Mouse (Mus musculus): ENCODE results near the gene Fam160b1. TPM values are rescaled to one million over a fixed set of nuclear protein-coding genes. Genes with fewer than 3 reads are reported as not detected.
A peak's percentile ranks its signal among the peaks of the same experiment; 100 is the strongest.

Fam160b1 gene
- polyA plus RNA-seq, 1 experiment from 2014 or later, result 14.9 TPM

GRCm38 (mm10) chr19:57339281-57339864, 21.1 kb upstream of the Fam160b1 start:
- no peaks in the 10 kb centered on the region for H3K4me1 ChIP-seq (ENCODE audit: insufficient read depth, low read depth, low read length)
- no peaks in the 10 kb centered on the region for H3K9me3 ChIP-seq (ENCODE audit: low read length)
- 65% methylated on average over 13 of the region's 13 CpGs for WGBS
- H3K4me3 ChIP-seq (ENCODE audit: low read depth, low read length), result no peak overlapping the region
- H3K4me2 ChIP-seq (replicated peaks; ENCODE audit: low read depth, low read length), result no peak overlapping the region
- H3K27ac ChIP-seq (ENCODE audit: low read length), result no peak overlapping the region
- no peaks in the 10 kb centered on the region for H3K36me3 ChIP-seq (ENCODE audit: insufficient read depth, low read length)
- no peaks in the 10 kb centered on the region for H3K27me3 ChIP-seq (replicated peaks; ENCODE audit: insufficient read depth, low read length)
- no peak for DNase-seq (ENCODE audit: low spot score)
- TF ChIP-seq EP300 (IDR thresholded peaks at IDR 0.05) (no peak), CTCF (IDR thresholded peaks at IDR 0.05) (no peak)
- no peak for ATAC-seq
- H3K9ac ChIP-seq (replicated peaks; ENCODE audit: low read depth), result no peak overlapping the region

GRCm38 (mm10) chr19:57340900-57341742, 19.4 kb upstream of the Fam160b1 start:
- H3K4me2 ChIP-seq (replicated peaks; ENCODE audit: low read depth, low read length), result 0 out of 2 replicates have a peak overlapping the region, but pooled peaks have one; percentile 14
- H3K9ac ChIP-seq (replicated peaks; ENCODE audit: low read depth), result no peak overlapping the region
- peak; percentile 72 for DNase-seq (ENCODE audit: low spot score)
- peak; percentile 83 for ATAC-seq
- TF ChIP-seq EP300 (IDR thresholded peaks at IDR 0.05), result peak; percentile 86
- no peak for TF ChIP-seq CTCF (IDR thresholded peaks at IDR 0.05)
- no peak overlapping the region for H3K4me3 ChIP-seq (ENCODE audit: low read depth, low read length)
- H3K27me3 ChIP-seq (replicated peaks; ENCODE audit: insufficient read depth, low read length), result no peaks in the 10 kb centered on the region
- peak overlapping the region; percentile 39 for H3K27ac ChIP-seq (ENCODE audit: low read length)
- no peaks in the 10 kb centered on the region for H3K9me3 ChIP-seq (ENCODE audit: low read length)
- no peaks in the 10 kb centered on the region for H3K36me3 ChIP-seq (ENCODE audit: insufficient read depth, low read length)
- no peaks in the 10 kb centered on the region for H3K4me1 ChIP-seq (ENCODE audit: insufficient read depth, low read depth, low read length)
- WGBS, result 52% methylated on average over 8 of the region's 8 CpGs

GRCm38 (mm10) chr19:57343860-57344259, 16.6 kb upstream of the Fam160b1 start:
- no peak for TF ChIP-seq CTCF (IDR thresholded peaks at IDR 0.05)
- TF ChIP-seq EP300 (IDR thresholded peaks at IDR 0.05), result no peak
- no peaks in the 10 kb centered on the region for H3K4me1 ChIP-seq (ENCODE audit: insufficient read depth, low read depth, low read length)
- no peak for ATAC-seq
- no peak overlapping the region for H3K4me2 ChIP-seq (replicated peaks; ENCODE audit: low read depth, low read length)
- H3K36me3 ChIP-seq (ENCODE audit: insufficient read depth, low read length), result no peaks in the 10 kb centered on the region
- 64% methylated on average over 5 of the region's 5 CpGs for WGBS
- H3K9me3 ChIP-seq (ENCODE audit: low read length), result no peaks in the 10 kb centered on the region
- H3K27me3 ChIP-seq (replicated peaks; ENCODE audit: insufficient read depth, low read length), result no peaks in the 10 kb centered on the region
- H3K27ac ChIP-seq (ENCODE audit: low read length), result no peak overlapping the region
- H3K4me3 ChIP-seq (ENCODE audit: low read depth, low read length), result no peak overlapping the region
- no peak for DNase-seq (ENCODE audit: low spot score)
- H3K9ac ChIP-seq (replicated peaks; ENCODE audit: low read depth), result no peak overlapping the region

DNA sequence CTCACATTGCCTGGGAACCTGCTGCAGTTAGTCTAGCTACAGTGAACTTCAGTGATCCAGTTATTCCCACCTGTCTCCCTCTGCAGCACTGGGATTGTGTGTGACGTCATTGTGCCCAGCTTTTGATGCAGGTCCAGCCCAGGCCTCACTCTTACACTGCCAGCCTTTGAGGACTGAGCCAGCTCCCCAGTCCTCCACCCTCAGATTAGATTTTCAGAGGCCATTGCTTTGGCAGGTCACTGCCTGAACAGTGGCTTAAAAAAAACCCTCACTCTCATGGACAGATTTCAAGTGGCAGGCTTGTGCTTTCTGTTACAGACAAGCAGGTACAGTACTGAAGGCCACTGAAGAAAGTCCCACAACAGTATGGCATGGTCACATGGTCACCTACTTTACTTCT, 15.8 kb upstream of the Fam160b1 start:
- no peak overlapping the region for H3K9ac ChIP-seq (replicated peaks; ENCODE audit: low read depth)
- H3K9me3 ChIP-seq (ENCODE audit: low read length), result no peaks in the 10 kb centered on the region
- H3K4me2 ChIP-seq (replicated peaks; ENCODE audit: low read depth, low read length), result no peak overlapping the region
- DNase-seq (ENCODE audit: low spot score) (no peak), ATAC-seq (no peak)
- TF ChIP-seq CTCF (IDR thresholded peaks at IDR 0.05), result no peak
- TF ChIP-seq EP300 (IDR thresholded peaks at IDR 0.05), result no peak
- no peaks in the 10 kb centered on the region for H3K27me3 ChIP-seq (replicated peaks; ENCODE audit: insufficient read depth, low read length)
- H3K36me3 ChIP-seq (ENCODE audit: insufficient read depth, low read length), result no peaks in the 10 kb centered on the region
- no peak overlapping the region for H3K27ac ChIP-seq (ENCODE audit: low read length)
- H3K4me1 ChIP-seq (ENCODE audit: insufficient read depth, low read depth, low read length), result no peaks in the 10 kb centered on the region
- H3K4me3 ChIP-seq (ENCODE audit: low read depth, low read length), result no peak overlapping the region
- 71% methylated on average over 1 of the region's 1 CpGs for WGBS

DNA sequence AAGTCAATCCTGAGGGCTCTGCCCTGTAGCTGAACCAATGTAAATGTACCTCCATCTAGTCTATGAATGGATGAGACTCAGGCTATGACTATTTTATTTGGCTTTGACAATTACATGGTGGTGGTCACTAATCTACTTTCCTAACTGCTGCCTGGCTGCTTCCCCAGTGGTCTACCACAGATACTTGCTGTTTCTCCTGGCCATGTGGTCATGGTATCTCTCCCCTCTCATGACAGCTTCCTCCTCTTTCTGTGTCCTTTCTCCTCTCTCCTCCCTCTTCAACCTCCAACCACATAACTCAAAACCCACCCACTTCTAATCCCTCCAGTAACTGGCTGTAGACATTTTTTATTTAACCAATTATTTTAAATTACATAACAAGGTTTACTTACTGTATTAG, 11.4 kb upstream of the Fam160b1 start:
- DNase-seq (ENCODE audit: low spot score), result no peak
- Histone ChIP-seq H3K27ac (ENCODE audit: low read length) (no peak overlapping the region), H3K9me3 (ENCODE audit: low read length) (no peaks in the 10 kb centered on the region), H3K4me3 (ENCODE audit: low read depth, low read length) (no peak overlapping the region), H3K27me3 (replicated peaks; ENCODE audit: insufficient read depth, low read length) (no peaks in the 10 kb centered on the region), H3K4me1 (ENCODE audit: insufficient read depth, low read depth, low read length) (peaks cover 5% of the 10 kb centered on the region; the same call in 1 of the 2 replicates), H3K4me2 (replicated peaks; ENCODE audit: low read depth, low read length) (no peak overlapping the region), H3K36me3 (ENCODE audit: insufficient read depth, low read length) (no peaks in the 10 kb centered on the region), H3K9ac (replicated peaks; ENCODE audit: low read depth) (no peak overlapping the region)
- ATAC-seq, result no peak
- TF ChIP-seq CTCF (IDR thresholded peaks at IDR 0.05) (no peak), EP300 (IDR thresholded peaks at IDR 0.05) (no peak)

DNA sequence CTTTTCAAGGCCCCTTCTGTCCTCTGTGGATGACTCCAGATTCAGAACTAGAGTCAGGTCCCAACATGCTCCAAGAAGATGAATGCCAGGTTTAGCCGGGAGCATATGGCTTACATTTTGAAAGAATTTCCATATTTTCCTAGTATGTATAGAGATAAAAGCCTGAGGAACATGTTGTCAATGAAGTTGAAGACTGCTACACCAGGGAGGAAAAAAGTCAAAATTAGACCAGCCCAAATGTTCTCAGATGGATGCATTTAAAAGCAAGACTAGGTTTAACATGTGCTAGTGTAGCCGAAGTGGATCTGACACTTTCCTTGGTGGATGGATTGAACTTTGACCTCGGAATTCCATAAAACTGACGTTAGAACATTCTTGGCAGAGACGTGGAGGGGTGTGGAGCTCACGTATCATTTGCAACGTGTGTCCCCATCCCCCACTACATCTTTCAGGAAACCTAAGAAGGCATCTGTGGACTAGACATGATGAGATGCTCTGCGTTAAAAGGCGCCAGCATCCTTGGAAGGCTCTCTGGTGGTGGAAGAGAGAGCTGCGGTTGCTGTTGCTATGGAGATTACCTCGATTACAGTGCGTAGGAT, 8.0 kb upstream of the Fam160b1 start:
- Histone ChIP-seq H3K4me1 (ENCODE audit: insufficient read depth, low read depth, low read length) (peaks cover 13% of the 10 kb centered on the region; the same call in 1 of the 2 replicates), H3K9ac (replicated peaks; ENCODE audit: low read depth) (no peak overlapping the region), H3K4me3 (ENCODE audit: low read depth, low read length) (no peak overlapping the region), H3K36me3 (ENCODE audit: insufficient read depth, low read length) (no peaks in the 10 kb centered on the region), H3K4me2 (replicated peaks; ENCODE audit: low read depth, low read length) (no peak overlapping the region), H3K9me3 (ENCODE audit: low read length) (no peaks in the 10 kb centered on the region), H3K27me3 (replicated peaks; ENCODE audit: insufficient read depth, low read length) (no peaks in the 10 kb centered on the region), H3K27ac (ENCODE audit: low read length) (no peak overlapping the region)
- no peak for ATAC-seq
- TF ChIP-seq CTCF (IDR thresholded peaks at IDR 0.05) (no peak), EP300 (IDR thresholded peaks at IDR 0.05) (no peak)
- 68% methylated on average over 12 of the region's 12 CpGs for WGBS
- no peak for DNase-seq (ENCODE audit: low spot score)
